Mouse (Mus musculus) kidney, embryonic 15.5 days (tissue): ENCODE data around the gene Gm17693. TPM values are rescaled to one million over a fixed set of nuclear protein-coding genes. Genes with fewer than 3 reads are reported as not detected.
"Not testable (repeated sequence)": the region's sequence is repeated elsewhere in the genome, so short reads cannot be mapped to it uniquely, and the experiment has no call there.

Source experiments
- ATAC-seq: fragments of 200-750 bp; cut with Nextera tagmentation; replicated peaks from 2 replicates; pipeline ENCODE4 v1.8.0; 2017; ENCODE audit warnings: moderate TSS enrichment; ENCODE audit not compliant: low FRiP score
- H3K27ac ChIP-seq: fragments of 300-500 bp; sonication (generic); 2 replicates; pipeline ENCODE4 v1.5.1; 2015; ENCODE audit warnings: mild to moderate bottlenecking, inconsistent platforms
- H3K27me3 ChIP-seq: fragments of 300-500 bp; sonication (generic); 2 replicates; pipeline ENCODE4 v1.6.1; 2015; ENCODE audit warnings: inconsistent platforms
- H3K36me3 ChIP-seq: fragments of 300-500 bp; sonication (generic); 2 replicates; pipeline ENCODE4 v1.6.1; 2015; ENCODE audit warnings: inconsistent platforms
- H3K4me1 ChIP-seq: fragments of 300-500 bp; sonication (generic); 2 replicates; pipeline ENCODE4 v1.6.1; 2015; ENCODE audit warnings: inconsistent platforms
- H3K4me2 ChIP-seq: fragments of 300-500 bp; sonication (generic); 2 replicates; pipeline ENCODE4 v1.6.1; 2015; ENCODE audit warnings: moderate library complexity, mild to moderate bottlenecking, inconsistent platforms
- H3K4me3 ChIP-seq: fragments of 300-500 bp; sonication (generic); replicated peaks from 2 replicates; pipeline ENCODE4 v1.5.1; 2015; ENCODE audit warnings: mild to moderate bottlenecking, inconsistent platforms
- H3K9ac ChIP-seq: fragments of 300-500 bp; sonication (generic); 2 replicates; pipeline ENCODE4 v1.6.1; 2015; ENCODE audit warnings: mild to moderate bottlenecking, inconsistent platforms
- H3K9me3 ChIP-seq: fragments of 300-500 bp; sonication (generic); replicated peaks from 2 replicates; pipeline ENCODE4 v1.6.1; 2016; ENCODE audit warnings: inconsistent platforms
- WGBS: fragments of 180-500 bp; shearing (Covaris S2); methylation state at CpG from one replicate; pipeline ENCODE4 v1.1.7; 2015; ENCODE audit warnings: mixed read lengths; 5-methylcytosine and 5-hydroxymethylcytosine counted together
- polyA plus RNA-seq: library from polyadenylated mRNA; unstranded; fragments of >200 nt; fragmentation: Nextera tagmentation; extraction: Ambion mirVana; gene quantifications from 2 replicates; pipeline ENCODE4 v1.2.1, GENCODE M21; 2015

The Gm17693 gene
- not detected in 2 replicates for polyA plus RNA-seq

DNA sequence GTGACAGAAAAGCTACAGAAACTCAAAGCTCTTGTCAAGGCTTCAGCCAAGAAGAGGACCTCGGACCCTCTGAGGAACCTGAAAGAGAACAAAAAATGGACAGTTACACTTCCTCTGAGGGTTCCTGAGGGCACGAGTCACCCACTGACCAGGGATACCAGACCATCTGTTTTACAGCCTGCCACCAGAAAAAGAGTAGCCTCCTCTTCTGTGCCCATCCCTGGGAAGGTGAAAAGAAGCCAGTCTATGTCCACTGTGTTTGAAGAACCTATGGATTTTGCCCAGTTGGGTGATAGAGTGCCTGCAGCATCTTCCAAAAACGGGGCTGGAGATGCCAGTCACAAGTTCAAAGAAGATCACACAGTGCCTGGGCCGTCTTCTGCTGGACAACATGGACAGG, at the start of gene Gm17693:
Gene Gm17693, plus strand, starts transcription at position 301 of the 400 bp plus-strand sequence.
- ATAC-seq, H3K36me3 ChIP-seq, H3K4me3 ChIP-seq, H3K9ac ChIP-seq, H3K4me2 ChIP-seq, H3K27ac ChIP-seq, H3K4me1 ChIP-seq, H3K27me3 ChIP-seq, H3K9me3 ChIP-seq: not testable (repeated sequence)
- WGBS, result no CpG with 5 or more reads among the region's 4 CpGs
